Mouse (Mus musculus) c-Kit-positive CD71-negative TER-119-negative erythroid progenitor cells, embryonic 14.5 days (primary cell): ENCODE measurements at regions not wholly inside any gene's neighbourhood (a gene's known extent, or its start where the extent isn't known, plus 50 kb on each side); places are given as distances from the start of the nearest gene placed in this dataset.

Source experiments
- DNase-seq: peaks from one replicate; pipeline ENCODE4 v3.0.0-alpha.2; 2013; ENCODE audit warnings: low read depth

DNA sequence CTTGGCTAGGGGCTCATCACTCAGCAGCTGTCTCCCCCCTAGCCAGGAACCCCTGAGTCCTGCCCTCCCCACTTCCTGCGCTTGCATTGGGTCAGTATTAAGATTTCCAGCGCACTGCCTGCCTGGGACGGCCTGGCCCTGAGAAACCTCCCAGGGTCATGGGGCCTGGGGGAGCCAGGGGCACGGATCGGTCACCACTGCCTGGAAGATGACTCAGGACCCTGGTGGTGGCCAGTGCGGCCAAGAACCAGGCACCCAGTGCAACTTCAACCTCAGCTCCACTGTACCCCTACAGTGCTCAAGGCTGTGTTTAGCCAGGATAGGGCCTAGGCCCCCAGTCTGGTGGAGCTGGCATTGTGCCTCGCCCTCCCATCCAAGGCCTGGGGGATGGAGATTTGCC, 111.9 kb upstream of the Zbtb40 start:
- no peak for DNase-seq

DNA sequence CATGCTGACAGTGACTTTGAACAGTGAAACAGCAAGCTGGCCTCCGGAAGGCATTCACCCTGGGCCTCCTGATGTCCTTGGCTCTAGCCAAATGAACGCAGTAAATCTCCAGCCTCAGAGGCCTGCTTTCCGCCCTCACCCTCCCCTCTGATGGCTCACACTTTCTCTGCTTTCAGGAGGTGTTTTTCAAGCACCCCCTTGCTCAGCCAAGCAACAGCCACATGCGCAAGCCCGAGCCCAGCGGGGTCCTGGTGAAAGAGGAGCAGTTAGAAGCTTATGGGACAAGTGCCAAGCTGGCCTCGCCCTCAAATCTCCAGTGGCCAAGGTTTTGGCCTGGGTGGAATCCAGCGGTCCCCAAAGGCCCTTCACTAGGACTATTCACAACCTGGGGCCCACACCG, 109.6 kb upstream of the Zbtb40 start:
- DNase-seq, result no peak

DNA sequence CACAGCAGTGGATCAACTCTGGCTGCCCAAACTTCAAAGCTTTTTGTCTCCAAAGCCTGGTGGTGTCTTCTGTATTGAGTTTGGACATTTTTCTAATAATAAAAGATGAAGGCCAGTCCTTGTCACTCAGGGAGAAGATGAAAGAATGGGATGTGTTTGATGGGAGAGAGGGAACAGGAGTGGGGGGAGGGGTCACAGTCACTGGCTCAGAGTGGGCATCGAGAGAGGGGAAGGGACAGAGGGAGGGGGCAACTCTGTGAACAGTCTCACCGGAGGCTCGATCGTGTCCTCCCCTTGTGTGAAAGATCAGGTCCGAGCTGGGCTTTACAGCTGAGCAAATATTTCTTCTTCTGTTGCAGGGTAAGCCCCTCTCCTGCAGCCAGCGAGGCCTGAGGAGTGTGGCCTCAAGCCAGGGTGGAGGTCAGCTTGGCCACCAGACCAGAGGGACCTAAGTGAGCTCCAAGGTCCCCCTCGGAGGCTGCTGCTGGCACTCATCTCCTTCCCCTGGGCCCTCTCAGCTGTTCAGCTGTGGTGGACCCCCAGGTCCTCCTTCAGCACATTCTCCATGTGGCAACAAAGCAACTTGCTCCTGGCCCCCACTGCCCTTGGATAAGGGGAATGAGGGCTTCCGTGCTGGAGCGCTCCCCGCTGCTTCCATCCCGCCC, 108.0 kb upstream of the Zbtb40 start:
- no peak for DNase-seq

GRCm38 (mm10) chr4:137148756-137149155, 100.2 kb upstream of the Zbtb40 start:
- DNase-seq, result no peak

- DNase-seq, result no peak
These were observed 99.2 kb upstream of the Zbtb40 start for GRCm38 (mm10) chr4:137147795-137148194.

GRCm38 (mm10) chr4:137146326-137146725, 97.7 kb upstream of the Zbtb40 start:
- DNase-seq, result no peak

DNA sequence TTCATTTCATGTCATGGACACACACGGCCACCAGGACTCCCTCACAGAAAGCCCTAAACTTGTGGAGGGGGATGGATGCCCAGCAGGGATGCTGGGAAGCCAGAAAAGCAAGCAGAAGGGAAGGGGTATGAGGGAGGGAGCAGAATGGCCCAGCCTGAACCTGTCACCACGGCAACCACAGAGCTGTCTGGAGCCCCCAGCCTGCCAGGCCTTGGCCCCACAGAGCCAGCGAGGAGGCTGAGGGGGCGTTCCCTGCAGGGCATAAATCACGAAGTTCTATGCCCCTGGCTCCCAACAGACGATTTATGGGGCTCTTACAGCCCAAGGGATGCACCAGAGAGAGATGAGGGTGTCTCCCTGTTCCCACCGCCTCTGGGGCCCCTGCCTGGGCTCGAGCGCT, 93.7 kb upstream of the Zbtb40 start:
- no peak for DNase-seq

GRCm38 (mm10) chr4:137139051-137139705, 90.6 kb upstream of the Zbtb40 start:
- no peak for DNase-seq

DNA sequence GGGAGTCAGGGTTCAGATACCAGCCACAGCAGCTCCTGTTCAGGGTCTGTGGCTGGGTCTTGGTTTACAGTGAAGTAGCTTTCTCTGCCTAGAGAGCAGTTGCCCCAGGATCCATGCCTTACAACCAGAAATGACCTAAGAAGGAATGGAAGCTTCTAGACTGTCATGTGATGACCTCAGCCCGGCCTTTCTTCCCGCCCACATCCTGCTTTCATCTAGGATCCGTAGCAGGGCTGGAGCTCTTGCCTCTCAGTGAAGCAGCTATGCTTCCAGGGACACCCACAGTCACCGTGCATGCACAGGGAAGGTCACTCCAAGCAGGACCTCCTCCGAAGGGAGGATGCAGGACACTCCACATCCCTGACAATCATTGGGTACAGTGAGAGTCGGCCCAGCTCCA, 89.5 kb upstream of the Zbtb40 start:
- no peak for DNase-seq

GRCm38 (mm10) chr4:137136313-137136712, 87.7 kb upstream of the Zbtb40 start:
- DNase-seq, result no peak

- no peak for DNase-seq
These were observed 87.2 kb upstream of the Zbtb40 start for GRCm38 (mm10) chr4:137135792-137136191.

DNA sequence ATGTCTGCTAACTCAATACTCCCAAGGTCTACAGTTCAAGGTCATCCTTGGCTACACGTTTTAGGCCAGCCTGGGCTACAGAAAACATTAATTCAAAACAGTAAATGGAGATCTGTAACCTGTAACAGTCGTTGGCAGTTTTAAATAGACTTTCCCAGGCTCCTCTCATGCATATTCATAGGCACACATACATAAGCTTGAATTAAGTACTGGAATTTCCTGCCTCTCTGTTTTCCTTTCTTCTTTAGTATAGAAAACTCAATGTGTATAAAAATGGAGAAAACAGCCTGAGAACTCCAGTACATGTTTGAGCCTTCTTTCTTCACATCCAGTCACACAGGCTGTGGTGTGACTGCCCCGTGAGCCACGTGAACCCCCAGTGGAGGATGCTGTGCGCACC, 86.0 kb upstream of the Zbtb40 start:
- DNase-seq, result no peak

DNA sequence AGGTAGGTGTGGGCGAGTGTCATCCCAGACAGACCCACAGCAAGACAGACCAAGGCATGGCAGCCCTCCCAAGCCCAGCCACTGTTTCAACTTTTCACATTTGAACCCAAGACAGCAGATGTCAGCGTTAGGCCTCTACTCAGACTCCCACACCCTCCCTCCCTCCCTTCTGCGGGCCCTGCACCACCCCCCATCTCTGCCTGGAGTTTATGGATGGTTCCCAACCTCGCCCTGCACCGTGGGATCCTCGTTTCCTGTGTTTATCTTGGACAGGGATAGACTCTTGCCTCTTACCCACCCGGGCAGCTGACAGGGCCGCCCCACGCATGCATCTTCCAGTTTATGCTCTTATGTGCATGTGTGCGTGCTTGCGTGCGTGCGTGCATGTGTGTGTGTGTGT, 85.2 kb upstream of the Zbtb40 start:
- DNase-seq, result no peak

GRCm38 (mm10) chr4:137130619-137131212, 82.1 kb upstream of the Zbtb40 start:
- no peak for DNase-seq

GRCm38 (mm10) chr4:137128152-137128551, 79.6 kb upstream of the Zbtb40 start:
- no peak for DNase-seq

DNA sequence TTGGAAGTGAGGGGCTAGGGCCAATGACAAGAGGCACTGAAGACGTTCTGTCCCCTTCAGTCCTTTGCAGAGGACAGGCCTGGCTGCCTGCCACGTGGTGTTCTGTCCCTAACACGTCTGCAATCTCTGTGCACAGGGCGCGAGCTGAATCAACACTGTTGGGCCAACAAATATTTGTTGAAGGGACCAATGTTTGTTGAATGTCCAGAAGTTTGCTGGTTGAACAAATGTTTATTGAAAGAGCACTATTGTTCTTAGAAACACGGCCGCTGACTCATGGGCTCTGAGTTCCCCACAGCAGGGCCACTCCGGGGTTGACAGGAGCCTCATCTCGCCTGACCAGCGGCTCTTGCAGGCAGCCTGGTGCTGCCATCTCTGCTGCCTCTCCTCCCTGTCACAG, 73.1 kb upstream of the Zbtb40 start:
- DNase-seq, result no peak

- DNase-seq, result no peak
These were observed 72.0 kb upstream of the Zbtb40 start for GRCm38 (mm10) chr4:137120597-137120996.

- no peak for DNase-seq
These were observed 69.7 kb upstream of the Zbtb40 start for GRCm38 (mm10) chr4:137118332-137118715.

DNA sequence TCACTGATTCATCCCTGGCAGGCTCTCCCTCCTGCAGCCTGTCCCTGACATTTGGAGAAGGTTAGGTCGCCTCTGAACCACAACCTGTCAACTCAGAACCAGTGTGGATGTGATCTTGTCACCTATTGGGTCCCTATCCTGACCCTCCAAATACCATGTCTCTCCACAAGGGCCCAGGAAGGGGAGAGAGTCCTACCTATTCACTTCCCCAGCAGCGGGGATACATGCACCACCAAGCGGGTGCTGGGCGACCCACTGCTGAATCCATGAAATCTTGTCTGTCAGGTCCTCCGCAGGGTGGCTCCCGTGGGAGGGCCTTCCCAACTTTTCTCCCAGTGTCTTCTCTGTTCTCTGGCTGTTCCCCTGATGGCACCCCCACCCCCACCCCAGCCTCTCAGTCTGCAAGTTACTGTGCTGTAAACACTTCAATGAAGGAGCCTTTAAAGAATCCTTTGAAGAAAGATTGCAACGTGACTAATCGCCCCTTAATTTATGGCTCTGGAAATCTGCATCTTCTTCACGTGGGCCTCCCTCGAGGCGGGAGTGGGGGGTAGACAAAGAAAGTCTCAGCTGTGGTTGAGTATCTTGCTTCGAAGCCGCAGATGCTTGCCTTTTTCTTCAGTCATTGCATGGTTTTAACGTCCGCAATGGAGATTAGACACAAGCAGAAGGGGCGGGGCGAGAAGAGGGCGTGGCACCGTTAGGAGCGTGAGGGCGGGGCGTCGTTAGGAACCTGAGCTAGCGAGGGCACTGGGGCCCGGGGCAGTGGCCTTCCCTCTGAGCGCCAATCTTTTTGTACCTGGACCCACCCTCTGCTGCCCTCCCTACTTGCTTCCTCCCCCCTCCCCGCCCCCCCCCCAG, 69.1 kb upstream of the Zbtb40 start:
- DNase-seq, result peak; percentile 64

DNA sequence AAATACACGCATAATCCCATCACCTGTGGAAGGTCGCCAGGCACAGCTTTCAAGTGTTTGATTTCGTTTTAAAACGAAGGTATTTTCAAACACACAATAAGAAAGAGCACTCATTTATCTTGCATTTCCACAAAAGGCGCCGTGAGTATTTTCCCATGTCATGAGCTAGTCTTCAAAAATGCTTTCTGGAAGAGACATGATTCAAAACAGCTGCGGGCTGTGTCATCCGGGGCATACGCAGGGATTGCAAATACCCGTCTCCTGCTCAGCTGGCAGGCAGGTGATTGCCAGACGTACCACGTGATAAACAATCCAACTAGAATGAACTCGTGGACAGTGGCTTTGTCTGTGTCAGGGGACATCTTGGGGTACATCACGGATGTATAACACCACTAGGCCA, 66.5 kb upstream of the Zbtb40 start:
- no peak for DNase-seq

DNA sequence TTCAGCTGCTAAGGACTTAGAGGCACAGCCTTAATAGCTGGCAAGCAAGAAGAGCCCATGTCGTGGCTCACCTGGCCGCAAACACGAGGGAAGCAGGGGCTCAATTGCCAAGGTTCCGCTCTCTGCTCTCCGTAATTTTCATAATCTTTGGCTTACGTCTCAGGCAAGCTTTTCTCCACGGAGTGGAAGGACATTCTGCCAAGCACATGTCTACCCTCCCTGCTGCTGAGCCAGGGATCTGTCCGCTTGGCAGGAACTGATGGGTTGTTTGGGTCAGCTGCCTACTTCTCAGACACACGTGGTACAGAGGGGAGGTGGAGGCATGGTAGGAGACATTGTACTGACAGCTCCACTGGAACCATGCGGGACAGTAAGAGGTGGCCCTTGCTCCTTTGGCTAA, 61.7 kb upstream of the Zbtb40 start:
- DNase-seq, result no peak

- DNase-seq, result no peak
These were observed 55.9 kb upstream of the Zbtb40 start for GRCm38 (mm10) chr4:137104447-137105044.
